Mouse (Mus musculus) ovary, adult 18-20 months (tissue): ENCODE data around the gene Ehf.

Experiments used
- DNase-seq: peaks from one replicate; pipeline ENCODE4 v3.0.0; 2022; ENCODE audit warnings: low spot score, mixed read lengths

The Ehf gene

GRCm38 (mm10) chr2:103303132-103303531 lies at the start of gene Ehf:
Ehf (minus strand) TSS chr2:103303278.
- DNase-seq: no peak

DNA sequence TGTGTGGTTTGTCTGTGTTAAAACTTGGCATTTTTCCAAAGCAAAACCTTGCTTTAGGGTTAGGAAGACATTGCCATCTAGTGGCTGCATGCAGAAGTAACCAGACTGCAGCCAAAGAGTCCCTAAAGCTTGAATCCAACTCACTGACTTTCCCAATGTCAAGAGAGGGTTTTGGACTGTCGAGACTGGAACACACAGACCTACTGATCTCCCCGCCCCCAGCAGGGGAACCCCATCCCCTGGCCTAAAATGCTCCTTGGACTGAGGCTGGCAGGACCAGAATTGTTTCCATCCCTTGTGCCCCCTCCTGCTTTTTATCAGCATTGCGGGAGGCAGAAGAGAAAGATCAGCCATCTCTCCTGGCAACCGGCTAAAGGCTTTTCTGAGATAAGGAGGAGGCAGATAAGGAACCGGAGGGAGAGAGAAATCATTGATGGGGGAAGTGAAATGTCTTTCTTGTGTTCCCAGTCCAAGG lies 44.4 kb upstream of the Ehf start:
- peak; percentile 29 for DNase-seq

GRCm38 (mm10) chr2:103346751-103347289 lies 43.7 kb upstream of the Ehf start:
- peak; percentile 72 for DNase-seq

GRCm38 (mm10) chr2:103343611-103344010 lies 40.5 kb upstream of the Ehf start:
- no peak for DNase-seq

DNA sequence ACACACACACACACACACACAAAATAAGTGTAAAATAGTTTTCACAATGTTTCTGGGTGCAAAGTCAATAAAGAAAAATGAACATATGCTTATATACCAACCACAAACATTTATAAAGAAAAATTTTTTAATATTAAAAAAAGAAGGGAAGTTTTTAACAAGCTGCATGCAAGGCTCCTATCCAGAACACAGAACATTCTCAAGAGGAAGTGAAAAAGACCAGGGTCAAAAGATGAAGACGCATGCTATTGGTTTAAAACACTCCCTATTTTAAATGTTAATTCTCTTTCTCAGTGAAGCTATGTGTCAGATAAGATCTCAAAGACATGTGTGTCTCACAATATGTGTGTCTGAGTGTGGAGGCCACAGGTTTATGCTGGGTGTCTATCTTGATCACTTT lies 39.0 kb upstream of the Ehf start:
- DNase-seq: no peak

DNA sequence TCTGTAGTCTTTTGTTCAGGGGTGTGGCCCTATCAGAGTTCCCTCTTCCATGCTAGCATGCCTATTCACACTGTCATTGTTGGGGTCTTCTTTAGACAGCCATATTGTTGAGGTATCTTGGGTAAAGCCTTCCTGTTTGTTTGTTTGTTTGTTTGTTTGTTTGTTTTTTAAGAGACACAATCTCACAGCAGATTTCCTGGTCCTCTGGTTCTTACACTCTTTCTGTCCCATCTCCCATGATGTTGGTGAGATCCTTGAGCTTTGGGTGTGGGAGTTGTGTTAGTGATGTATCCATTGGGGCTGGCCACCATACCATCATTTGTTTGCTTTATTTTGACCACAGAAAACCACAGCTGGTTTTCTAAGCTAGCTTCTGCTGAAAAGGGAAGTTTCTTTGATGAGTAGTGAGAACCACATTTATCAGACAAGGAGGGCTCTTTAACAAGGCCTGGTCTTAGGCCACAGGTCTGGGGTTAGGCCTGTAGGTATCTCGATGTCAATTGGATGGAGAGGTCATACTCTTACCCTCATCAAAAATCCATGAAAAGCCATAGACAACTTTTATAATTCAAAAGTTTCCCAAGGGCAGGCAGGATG lies 38.4 kb upstream of the Ehf start:
- no peak for DNase-seq

DNA sequence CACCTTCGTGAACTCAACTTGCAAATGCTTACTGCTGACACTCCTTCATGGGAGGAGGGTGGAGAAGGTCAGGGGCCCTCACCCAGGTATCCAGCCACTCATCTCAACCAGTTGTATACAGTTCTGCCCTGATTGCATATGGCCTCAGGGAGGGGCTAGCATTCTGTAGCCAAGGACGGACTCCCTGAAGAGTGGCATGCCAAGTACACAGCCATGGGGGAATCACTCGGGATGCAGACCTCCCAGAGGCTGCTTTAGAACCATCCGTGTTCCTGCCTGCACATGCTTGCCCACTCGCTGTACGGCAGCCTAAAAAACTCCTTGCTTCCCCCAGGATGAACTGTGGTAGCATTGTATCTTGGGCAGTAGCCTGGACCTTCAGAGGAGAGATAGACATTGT lies 35.6 kb upstream of the Ehf start:
- no peak for DNase-seq

DNA sequence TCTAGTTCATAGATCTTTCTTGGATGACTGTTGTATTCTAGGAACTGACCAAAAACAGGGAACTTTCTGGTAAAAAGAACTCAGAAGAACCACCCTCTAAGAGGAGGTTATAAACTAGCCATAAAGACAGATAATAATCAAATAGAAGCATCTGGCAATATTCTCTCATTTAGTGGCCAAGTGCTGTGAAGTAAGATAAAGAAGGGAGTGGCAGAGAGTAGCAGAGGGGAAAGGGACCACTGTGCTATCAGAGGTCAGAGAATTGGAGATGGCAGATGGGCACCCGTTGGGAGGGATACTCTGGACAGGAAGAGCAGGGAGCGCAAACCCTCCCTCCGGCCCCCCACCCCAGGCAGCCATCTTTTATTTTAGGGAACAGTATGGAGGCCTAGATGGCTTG lies 34.3 kb upstream of the Ehf start:
- DNase-seq: no peak

DNA sequence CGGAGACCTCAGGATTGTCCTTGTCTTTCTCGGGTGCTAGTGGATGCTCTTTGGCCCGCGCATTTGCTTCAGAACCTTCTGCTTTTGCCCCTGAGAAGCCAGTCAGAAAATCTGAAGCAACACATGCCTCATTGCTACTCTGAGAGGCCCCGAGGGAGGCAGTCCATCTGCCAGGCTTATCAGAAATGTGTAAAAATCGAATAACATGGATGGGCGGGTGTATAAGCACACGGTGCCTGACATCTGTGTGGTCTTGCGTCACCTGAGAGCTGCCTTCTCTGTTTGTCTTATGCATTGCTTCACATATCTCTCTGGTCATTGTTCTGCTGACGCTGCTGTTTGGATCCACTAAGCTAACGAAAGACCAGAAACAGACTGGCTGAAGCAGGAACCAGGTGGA lies 33.5 kb upstream of the Ehf start:
- DNase-seq: no peak

DNA sequence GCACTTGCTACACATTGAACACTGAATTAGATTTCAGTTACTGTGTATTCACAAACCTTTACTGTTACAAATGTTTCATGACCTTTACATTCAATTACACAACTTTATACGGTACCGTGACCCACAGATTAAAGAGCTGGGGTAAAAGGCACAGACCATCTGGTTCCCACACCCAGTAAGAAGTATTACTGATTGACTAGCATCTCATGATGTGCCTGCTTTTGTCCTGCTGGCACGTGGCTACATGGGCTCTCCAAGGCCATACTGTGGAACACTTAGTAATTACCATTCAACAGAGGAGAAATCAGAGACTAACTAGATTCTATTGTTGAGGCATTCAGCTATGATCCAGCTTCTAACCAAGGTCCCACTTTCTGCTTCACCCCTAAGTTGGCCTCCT lies 32.9 kb upstream of the Ehf start:
- DNase-seq: no peak

DNA sequence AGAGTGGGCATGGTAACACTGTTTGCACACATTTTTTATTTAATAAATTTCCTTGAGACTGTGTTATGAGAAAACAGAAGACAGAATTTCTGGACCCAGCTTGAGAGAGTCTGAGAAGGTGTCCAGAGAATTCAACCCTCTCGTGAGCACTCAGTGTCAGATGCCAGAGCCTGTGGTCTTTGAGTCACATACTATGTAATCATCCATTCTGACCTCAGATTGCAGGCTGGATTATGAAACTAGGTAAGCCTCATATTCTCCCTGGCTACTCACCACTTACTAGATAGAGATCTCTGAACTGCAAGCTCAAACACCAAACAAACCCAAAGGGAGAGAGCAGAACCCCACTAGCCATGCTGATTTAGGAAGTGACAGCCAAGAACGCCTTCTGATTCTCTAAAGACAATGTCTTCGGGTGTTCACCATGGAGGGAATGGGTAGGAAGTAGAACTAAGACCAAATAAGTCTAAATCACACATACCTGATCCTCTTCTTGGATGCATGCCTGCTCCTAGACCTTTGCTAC lies 28.7 kb upstream of the Ehf start:
- DNase-seq: no peak

DNA sequence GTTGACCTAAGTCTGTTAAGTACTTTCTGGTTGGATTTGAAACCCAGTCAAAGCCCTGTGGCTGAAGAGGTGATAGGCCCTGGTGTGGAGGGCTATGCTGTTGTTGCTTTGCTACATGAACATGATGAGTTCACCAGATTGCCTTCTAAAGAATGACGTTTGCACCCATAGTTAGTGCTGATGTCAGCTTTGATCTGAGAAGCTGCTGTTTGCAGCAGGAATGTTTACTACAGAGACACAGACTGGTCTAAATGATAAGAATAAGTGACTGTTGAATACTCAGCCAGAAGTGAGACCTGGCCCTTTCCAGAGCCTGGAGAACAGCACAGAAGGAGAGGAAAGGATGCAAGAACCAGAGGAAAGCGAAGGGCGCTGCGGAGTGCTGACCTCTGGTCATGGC lies 25.7 kb upstream of the Ehf start:
- no peak for DNase-seq

- peak; percentile 12 for DNase-seq
Measured at GRCm38 (mm10) chr2:103325301-103326048, 22.4 kb upstream of the Ehf start.

DNA sequence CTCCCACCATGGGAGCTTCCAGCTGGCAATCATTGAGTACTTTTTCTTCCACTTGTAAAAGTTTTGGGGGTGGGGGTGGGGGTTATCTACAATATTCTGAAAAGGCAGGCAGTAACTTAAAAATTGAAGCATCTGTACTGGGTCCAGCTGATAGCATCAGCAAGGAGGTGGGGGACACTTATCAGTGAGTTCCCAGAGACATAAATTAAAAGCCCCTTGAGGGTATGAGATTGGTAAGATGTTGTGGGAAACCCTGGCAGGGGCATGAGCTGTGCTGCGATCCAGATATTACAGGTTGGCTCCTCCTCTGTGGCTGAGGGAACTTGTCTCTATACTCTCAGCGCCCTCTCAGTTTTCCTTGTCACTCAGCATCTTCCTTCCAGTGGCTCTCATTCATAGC lies 21.2 kb upstream of the Ehf start:
- no peak for DNase-seq

DNA sequence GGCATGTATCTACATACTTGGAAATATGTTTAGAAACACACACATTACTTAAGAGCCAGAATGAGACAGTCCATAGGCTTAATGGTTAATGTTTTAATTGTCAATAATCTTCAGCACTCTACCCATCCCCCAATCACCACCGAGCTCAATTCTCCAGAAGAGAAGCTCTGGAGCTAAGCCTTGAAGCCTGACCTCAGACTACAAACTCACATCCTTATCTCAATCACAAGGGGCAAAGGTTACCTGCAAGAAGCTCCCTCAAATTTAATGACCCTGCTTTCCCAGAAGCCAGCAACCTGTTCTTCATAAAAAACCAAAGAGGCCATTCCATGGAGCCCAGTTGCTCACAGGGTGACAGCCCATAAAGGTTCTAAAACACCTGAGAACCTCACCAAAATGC lies 19.1 kb upstream of the Ehf start:
- DNase-seq: no peak

DNA sequence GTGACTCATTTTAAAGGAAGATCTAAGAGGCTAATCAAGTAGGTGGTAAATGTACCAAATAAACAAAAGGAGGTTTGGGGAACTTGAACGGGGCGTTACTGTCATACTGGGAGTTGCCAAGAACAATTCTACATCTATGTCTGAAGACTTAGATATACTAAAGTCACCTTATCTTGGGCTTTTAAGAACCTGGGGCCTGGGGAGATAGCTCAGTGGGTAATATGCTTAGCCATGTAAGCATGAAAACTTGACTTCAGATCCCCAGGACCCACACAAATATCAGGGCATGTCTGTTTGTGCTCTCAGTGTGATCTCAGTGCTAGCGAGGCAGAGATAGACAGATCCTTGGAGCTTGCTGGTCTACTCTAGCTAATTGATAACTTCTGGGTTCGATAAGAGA lies 18.6 kb upstream of the Ehf start:
- DNase-seq: no peak

DNA sequence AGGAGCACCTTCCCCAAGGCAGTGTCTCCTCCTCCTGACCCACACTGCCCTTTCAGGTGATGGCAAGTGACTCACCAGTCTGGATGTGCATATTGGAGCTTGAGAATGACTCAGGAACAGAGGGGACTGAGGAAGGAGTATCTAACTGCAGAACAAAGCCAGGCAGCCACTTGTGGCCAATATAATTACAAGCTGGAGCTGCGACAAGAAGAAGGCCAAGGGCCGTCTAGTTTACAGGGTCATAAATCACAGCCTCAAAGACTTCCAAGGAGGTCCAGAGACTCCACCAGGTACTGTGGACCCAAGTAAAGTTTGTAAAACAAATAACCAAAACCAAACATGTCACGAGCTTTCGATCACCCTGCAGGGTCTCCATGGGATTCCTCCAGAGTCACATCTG lies 10.9 kb upstream of the Ehf start:
- DNase-seq: no peak

DNA sequence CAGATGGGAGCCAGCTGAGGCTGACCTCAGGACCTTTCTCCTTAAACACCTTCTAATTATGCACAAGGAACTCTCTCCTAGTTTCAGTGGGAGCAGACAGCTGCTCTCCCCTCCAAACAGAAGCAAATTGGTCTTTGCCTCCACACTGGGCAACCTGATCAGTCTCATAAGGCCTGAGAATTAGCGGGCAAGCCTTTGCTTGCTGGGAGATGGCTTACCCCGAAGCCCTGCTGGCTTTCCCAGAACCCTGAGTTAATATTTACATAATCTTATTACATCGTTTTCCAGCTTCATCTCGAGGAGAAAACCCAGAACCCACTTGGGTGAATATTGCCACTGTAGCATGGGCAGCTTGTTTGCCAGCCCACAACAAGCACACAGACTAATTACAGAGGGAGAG lies 9.6 kb upstream of the Ehf start:
- no peak for DNase-seq

DNA sequence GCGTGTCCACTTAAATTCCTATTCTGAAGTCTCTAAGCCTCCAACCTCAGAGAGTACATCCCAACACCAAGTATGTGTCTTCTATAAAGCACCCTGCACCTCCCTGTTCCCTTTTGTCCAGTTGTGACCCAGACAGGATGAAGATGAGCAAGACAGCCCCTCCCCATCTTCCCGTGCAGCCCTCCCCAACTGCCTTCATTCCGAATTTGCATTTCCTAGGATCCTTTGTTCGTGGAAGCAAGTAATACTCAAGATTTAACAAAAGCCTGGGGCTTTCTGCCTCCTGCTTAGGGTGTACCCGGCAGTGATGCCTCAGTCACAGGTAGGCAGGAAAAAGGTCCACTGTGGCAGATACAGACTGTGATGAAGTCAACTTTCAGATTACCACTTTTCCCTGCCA lies 7.6 kb upstream of the Ehf start:
- DNase-seq: no peak

- no peak for DNase-seq
Measured at GRCm38 (mm10) chr2:103306686-103307085, 3.6 kb upstream of the Ehf start.

GRCm38 (mm10) chr2:103302669-103303068 lies 409 bp downstream of the Ehf start:
- DNase-seq: no peak

DNA sequence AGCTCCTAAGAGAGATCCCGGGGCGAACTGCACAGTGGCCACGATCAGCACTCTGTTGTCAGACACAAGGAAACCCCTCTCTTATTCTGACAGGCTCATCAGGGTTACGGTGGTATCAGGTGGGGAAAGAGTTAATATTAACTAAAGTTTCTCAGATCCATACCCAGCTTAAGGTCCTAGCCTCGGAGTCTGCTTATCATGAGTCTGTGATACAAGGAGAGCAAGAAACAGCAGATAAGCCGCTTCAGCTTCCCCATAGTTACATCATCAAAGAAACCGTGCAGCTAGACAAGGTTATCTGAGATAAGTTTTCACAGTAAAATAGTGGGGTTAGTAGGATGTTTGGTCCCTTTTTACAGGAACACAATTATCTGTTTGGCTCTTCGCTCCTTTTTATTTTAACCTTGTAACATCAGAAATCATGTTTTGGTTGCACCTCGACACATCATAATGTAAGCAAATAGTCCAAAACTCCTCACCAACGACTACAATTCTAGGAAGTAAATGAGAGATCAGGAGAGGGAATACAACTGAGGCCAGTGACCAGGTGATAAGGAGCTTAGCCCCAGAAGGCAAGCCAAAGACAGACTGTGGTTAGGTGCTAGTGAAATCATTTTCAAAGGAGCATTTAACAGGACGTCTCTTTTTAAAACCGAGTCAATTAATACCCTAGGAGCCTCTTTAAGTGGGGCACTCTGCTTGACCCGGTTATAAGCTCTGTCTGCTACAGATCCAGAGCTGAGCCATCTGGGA lies 4.2 kb downstream of the Ehf start:
- DNase-seq: no peak

- no peak for DNase-seq
Measured at GRCm38 (mm10) chr2:103294526-103294925, 8.6 kb downstream of the Ehf start.
